Mouse (Mus musculus): ENCODE data around the gene Ankrd11.
"Not testable (repeated sequence)": the region's sequence is repeated elsewhere in the genome, so short reads cannot be mapped to it uniquely, and the experiment has no call there.

The Ankrd11 gene

DNA sequence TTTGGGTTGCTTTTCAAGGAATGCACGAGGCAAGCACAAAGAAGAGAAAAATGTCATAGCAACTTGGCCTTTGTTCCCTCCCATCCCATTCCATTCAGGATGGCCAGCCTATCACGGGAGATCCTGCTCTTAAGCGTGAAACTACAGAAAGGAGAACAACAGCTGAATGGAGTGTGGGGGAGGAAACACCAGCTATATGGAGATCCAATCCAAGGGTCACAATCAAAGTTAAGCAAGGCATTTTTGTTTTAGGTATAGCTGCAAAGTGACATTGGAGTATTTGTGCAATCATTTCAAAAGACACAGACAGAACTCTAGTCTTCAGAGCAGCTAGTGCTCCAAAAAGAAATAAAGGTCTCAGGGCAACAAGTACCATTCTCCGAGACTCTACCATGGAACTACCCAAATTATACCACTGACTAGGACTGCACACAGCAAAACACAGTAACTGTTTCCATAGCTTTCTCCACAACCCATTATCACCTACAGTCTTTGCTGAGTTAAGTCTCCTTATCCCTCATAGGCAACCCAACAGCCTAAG is 1.9 kb downstream of the Ankrd11 start:
- no peak for DNase-seq (ENCODE audit: low spot score in 2 of 2)

DNA sequence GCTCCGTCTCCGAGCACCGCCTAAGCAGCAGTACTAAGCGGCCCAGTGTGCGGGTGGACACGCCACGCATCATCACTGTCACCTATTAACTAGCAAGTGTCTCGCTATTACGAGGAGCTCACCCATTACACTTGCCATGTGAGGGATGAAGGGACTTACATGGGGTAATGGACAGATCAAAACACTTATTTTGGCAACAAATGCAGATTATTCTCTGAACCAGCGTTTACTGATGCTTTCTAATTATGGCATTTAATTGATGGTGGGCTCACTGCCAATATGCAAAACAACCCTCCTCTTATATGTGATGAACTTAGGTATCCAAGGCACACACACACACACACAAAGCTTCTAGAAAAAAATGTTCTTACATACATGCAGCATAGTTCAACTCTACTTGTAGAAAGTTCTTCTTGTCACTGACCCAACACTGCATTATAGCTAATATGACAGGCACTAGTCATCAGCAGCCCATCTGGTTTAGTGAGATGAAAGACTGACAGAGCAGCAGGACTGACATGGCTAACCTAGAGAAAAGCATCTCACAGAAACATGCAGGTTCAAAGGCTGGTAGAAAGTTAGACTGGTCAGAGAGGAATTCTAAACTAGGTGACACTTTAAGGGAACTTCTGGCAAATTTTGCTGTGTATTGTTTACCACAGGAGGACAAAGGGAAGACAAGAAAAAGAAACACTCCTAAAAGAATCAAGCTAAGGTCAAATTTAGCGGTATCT is 2.5 kb downstream of the Ankrd11 start:
- no peak for DNase-seq (ENCODE audit: low spot score in 2 of 2)

DNA sequence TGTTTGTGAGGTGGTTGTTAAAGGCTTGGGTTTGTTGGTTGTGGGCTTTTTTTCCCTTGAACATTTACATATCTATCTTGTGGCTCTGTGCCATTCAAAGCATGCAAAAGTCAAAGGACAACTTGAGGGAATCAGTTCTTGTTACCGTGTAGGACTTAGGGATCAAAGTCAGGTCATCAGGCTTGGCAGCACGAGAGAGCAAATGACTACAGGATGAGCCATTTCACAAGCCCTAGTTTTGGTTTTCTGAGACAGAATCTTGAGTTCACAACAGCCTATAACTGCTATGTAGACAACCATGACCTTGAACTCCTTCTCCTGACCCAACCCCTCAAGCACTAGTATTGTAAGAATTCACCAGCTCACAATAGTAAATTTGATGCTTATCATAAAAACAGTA is 3.7 kb downstream of the Ankrd11 start:
- DNase-seq (ENCODE audit: low spot score in 2 of 2), result no peak

DNA sequence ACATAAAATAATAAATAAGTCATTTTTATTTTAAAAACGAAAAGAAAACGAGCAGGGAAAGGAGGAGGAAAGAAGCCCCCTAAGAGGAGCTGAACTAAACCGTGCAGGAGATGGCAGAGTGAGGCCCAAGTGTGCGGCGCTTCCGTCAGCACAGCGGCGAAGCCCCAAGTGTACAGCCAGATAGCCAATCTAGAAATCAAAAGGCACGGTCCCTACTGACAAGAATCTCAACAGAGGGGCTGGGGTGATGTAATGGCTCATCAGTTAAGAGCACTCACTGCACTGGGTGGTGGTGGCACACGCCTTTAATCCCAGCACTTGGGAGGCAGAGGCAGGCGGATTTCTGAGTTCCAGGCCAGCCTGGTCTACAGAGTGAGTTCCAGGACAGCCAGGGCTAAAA is 4.6 kb downstream of the Ankrd11 start:
- DNase-seq (ENCODE audit: low spot score in 2 of 2), result no peak

DNA sequence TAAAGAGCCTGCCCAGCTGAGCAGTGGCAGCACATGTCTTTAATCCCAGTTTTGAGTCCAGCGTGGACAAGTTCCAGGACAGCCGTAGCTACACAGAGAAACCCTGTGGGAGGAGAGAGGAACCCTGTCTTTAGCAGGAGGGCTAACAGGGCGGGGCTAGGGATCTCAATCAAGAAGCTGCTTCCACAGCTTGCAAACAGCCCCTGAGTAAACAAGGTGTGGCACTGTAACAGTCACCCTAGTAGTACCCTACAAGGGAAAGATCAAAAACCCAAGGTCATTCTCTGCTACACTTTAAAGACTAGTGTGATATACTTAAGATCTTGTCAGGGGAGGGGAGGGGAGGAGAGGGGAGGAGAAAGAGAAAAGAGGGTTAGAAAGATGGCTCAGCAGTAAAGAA is 5.1 kb downstream of the Ankrd11 start:
- no peak for DNase-seq (ENCODE audit: low spot score in 2 of 2)

DNA sequence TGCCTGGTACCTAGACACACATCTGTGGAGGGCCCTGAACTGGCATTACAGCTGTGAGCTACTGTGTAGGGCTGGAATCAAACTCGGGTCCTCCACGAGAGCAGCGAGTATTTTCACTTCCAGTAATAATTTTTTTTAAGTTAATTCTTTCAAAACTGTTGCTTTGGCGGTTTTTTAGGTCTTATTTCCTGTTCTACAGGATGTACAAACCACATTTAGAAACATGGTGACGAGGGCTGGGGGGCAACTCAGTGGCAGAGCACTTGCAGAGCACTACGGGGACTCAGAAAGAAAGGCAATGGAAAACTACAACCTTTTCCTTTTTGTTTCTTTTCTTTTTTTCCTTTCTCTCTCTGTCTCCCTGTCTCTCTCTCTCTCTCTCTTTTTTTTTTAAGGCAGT is 7.9 kb downstream of the Ankrd11 start:
- DNase-seq (ENCODE audit: low spot score in 2 of 2), result no peak

DNA sequence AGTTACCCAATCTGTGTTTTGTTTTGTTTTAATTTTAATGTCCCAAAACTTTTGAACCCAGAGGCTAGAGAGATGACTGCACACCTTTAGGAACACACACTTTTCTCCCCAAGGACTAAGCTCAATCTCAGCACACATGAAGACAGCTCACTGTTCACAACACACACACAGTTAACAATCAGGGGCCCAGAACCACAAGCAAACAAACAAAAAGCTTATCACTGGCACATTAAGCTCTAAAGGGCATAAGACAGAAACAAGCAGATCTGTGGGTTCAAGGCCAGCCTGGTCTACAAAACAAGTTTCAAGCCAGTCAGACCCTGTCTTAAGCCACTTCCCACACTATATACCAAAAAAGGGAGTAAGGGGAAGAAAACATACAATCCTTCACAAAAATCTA is 8.6 kb downstream of the Ankrd11 start:
- DNase-seq (ENCODE audit: low spot score in 2 of 2), result no peak

DNA sequence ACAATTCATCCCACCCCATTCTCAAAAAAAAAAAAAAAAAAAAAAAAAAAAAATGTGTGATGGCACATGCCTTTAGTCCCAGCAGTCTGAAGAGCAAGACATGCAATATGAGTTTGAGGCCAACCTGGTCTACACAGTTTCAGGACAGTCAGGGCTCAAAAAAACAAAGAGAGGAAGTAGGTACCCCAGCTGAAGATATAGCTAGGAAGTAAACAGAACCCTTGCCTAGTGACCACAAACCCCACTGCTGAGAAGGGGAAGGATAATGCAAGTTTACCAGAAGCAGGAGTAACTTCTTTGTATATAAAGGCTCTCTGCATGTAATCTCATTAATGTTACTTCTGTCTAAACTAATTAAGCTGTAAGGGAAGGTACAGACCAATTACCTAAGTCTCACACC is 9.3 kb downstream of the Ankrd11 start:
- no peak for DNase-seq (ENCODE audit: low spot score in 2 of 2)

DNA sequence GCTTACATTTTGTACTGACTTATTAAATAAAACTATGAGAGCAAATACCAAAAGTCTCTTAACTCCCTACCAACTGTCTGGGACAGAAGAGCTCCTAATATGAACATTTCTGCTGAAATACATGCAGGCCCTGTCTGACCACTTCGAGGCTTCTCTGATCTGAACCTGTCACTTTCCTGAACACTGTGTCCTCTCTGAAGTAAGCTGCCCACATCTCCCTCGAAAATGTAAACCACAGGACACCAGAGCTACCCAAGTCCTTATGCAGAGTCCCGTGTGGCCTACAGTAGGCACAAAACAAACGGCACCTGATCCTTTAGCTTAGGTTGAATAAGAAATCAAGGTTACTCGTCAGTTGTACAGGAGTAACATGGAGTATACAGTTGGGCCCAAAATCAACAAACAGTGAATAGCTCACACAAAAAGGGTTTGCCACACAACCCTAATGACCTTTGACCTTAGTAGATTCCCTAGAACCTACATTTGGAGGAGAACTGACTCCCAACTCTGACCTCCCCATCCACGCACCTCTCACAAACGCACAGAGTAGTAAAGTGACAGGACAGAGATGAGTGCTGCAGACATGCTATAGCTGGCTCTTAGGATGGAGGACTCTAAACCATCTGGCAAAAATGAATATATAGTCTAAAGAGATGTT is 10.6 kb downstream of the Ankrd11 start:
- DNase-seq (ENCODE audit: low spot score in 2 of 2), result no peak

DNA sequence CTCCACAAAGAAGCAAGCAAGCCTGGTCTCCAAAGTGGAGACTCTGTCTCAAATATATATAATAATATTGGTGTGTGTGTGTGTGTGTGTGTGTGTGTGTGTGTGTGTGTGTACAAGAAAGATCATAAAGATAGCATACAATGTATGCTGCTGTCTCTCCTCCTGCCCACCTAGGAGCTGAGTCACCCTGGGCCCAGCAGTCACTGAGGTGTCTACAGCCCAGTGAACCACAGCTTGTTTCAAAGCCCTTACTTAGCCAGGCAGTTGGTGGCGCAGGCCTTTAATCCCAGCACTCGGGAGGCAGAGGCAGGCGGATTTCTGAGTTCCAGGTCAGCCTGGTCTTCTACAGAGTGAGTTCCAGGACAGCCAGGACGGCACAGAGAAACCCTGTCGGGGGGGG is 12.0 kb downstream of the Ankrd11 start:
- DNase-seq (ENCODE audit: low spot score in 2 of 2), result not testable (repeated sequence)

DNA sequence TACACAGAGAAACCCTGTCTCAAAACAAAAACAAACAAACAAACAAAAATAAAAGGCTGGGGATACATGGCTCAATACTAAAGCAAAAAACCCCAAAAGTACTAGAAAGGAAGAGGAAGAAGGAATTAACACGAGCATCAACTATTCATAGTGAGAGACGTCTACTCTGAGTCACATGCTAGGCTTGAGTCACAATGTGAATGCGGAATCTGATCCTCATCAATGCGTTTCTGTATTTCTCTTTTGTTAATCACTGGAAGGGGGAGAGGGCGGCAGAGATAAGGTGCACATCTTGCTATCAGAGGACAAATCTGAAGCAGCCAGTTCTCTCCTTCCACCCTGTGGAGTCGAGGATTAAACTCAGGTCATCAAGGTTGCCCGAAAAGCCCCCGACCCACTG is 14.3 kb downstream of the Ankrd11 start:
- no peak for DNase-seq (ENCODE audit: low spot score in 2 of 2)

DNA sequence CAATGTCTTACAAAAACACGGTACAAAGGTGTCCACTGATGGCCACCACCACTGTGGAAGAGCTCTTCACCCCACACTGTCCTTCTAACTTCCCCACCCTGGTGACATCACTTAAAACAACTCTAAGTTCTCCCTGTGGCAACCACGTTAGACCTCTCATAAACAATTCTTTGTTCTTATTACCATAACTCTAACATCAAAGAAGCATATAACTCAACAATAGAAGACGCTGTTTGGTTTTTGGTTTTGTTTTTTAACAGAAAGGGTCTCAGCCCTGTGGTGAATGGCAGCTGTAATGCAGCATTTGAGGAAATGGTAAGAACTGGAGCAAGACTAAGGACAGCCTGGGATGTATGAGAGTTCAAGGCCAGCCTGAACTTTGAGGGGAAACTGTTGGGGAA is 16.1 kb downstream of the Ankrd11 start:
- DNase-seq (ENCODE audit: low spot score in 2 of 2), result no peak

DNA sequence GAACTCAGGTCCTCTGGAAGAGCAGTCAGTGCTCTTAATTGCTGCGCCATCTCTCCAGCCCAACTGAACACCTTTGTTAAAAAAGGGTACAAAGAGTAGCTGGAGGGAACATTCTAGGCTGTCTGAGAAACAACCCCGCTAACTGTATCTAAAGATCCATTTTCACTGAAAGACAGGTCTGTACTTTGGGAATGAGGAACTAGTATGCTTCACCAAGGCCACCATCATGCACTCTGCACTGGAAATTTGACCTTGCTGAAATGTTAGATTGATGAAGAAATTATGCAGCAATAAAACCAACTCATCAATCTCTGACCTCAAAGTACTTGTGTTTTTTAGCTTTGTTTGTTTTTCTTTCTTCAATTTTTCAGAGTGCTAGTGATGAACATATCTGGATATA is 17.9 kb downstream of the Ankrd11 start:
- no peak for DNase-seq (ENCODE audit: low spot score in 2 of 2)

DNA sequence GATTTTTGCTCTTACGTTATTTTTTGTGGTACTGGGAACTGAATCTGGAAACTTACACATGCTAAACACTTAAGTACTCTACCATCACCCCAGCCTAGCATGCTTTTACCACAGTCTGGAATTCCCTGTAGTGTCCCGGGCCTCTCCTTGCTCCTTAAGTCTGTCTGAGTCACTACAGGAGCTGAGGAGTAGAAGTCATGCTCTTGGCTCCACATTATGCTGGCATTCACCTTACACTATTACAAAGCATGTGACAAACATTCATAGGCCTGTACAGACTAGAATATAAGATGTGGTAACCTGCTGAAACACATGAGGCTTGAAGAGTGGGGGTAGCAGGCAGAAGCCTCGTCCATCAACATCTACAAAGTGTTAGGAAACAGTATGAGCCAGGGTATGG is 19.4 kb downstream of the Ankrd11 start:
- DNase-seq (ENCODE audit: low spot score in 2 of 2), result no peak

DNA sequence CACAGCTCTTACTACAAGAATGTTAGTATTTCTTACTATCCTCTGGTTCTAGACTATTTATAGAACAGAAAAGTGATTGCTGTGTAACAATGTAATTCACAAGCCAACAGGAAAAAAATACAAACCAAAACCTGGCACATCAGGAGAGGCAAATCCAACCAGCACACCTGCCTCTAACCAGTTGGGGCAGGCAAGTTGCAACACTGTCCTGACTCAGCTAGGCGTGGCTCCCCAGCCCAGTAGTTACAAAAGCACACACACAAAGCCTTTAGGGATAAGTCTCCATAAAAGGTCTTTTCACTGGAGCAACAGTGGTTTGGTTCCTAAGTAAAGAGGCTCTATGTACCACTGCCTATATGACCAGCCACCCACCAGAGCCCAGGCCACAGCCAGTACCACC is 20.8 kb downstream of the Ankrd11 start:
- DNase-seq (ENCODE audit: low spot score in 2 of 2), result no peak

DNA sequence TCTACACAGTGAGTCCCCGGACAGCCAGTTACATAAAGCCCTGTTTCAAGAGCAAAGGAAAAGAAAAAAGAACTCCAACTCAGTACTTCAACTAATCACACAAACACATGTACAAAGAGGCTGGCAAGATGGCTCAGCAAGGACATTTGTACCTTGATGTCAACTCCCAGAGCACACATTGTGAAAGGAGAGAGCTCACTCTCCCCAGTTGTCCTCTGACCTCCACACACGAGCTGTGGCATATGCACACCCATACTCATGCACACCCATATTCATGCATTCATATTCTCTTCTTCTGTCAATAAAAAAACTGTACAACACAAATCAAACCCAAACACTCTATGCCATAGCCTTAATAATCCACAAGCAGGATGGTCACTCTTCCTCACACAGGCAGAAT is 21.2 kb downstream of the Ankrd11 start:
- no peak for DNase-seq (ENCODE audit: low spot score in 2 of 2)

DNA sequence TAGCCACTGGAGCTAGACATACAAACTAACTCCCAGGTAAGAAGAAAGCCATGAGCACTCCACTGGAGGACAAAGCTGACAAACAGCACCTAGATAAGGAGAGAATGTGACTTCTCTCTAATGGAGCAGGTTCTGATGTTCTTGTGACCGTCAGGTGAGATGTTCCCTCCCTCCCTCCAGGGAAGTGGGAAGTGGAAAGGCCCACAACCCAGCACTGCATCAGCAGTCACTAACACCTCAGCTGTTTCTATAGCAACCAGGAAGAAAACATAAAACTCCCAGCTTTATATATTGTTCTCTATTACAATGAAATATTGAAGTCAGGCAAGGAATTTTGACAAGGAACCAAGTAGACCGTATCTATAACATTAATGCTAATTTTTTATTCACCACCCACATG is 22.0 kb downstream of the Ankrd11 start:
- no peak for DNase-seq (ENCODE audit: low spot score in 2 of 2)

DNA sequence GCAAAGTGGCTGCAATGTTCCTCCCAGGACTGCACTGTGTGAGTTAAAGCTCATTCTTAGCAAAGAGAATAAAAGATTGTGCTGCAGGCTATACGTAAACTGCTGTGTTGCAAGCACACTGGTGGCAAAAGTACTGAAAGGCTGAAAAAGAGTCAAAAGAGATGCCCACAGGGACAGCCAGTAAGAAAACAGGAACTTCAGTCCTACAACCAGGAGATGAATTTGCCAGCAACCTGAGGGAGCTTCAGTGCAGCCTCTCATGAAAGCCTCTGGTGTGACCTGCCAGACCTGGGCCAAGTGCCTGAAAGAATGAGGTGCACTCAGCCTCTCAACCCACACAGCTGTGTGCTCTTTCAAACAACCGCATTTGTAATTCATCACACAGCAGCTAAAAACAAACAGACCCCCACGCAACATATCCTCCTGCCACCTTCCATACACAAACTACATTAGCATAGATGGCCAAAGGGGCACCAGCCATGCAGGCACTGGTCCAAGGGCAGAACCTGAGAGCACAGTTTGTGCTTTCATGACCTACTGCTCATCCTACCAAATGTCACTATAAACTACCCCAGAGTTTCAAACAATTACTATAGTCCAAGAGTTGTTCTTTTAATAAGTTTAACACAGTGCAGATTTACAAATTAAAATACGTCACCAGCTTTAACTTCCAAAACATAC is 23.5 kb downstream of the Ankrd11 start:
- no peak for DNase-seq (ENCODE audit: low spot score in 2 of 2)

DNA sequence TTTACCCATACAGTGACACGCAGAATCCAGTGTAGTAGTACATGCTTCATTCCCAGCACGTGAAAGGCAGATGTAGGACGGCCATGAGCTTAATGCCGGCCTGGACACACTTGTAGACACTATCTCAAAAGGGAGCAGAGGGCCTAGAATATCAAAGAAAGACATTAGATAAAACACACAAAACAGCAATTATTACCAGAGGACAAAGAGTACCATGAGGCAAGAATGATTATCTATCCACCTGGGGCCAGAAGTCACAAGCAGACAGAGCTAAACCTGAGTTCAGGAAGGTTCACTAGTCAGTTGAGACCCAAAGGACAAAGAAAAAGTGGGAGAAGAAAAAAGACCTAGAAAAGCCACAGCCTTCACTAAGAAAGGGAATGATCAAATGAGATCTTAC is 24.9 kb downstream of the Ankrd11 start:
- DNase-seq (ENCODE audit: low spot score in 2 of 2), result no peak

DNA sequence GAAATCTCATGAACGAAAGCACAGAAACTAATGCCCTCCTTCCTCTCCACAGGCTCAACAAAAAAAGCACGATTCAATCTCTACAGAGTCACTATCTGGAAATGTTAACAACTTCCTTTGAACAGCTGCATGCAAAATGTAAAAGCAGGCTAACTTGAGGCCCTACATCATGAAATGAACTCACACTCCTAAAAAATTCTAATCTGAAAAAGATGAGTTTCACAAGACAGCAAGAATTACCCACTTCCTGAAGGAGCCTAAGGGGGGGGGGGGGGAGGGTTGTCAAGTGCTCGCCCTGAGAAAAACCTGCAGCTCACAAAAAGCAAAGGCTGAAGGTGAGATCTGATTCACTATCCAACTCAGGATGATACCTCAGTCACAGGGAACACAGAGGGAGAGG is 27.0 kb downstream of the Ankrd11 start:
- no peak for DNase-seq (ENCODE audit: low spot score in 2 of 2)

DNA sequence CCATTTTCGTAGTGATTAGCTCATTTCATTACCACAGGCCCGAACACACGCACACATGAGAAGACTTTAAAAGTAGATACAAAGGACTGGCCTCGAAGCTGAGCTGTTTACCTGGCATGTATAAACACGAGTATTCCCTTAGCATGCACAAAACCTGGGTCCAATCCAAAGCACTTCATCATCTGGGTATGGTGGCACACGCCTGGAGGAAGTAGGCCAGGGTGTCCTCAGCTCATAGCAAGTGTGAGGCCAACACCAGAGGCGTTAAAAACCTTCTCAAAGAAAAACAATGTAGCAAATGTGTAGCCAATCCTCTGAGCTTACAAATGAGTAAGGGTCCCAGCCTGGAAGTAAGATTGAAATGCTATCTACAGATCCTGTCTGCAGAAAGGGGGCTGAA is 27.6 kb downstream of the Ankrd11 start:
- DNase-seq (ENCODE audit: low spot score in 2 of 2), result no peak

DNA sequence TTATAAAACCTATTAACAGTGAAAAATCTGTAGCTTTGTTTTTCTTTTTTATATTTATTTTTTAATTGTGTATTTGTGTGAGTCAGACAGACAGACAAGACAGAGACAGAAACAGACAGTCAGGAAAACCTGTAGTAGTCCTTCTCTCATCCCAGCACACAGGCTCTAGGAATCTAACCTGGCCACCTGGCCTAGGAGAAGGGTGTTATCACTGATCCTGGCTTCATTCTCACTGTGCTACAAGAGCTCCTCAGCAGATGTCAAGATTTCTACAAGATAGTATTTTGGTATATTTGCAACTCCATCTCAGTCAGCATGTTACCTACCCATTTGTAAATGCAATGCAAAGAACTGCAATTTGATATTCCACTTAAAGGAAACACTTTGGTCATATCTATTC is 30.8 kb downstream of the Ankrd11 start:
- no peak for DNase-seq (ENCODE audit: low spot score in 2 of 2)

DNA sequence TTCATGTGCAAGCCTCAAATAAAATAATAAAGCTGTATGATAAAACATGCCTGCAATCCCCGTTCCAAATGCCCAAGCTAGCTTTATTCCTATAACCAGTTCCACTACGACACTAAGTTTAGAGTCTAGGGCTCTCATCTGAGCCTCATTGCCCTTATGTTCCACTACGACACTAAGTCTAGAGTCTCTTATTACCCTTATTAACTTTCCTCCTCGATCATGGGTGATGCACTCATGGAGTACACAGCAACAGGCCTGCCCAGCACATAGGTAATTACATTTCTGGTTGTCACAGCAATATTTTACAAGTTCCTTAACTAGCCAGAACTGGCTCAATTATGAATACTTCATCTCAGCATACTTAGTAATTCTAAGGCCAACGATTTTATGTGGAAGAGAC is 36.3 kb downstream of the Ankrd11 start:
- DNase-seq (ENCODE audit: low spot score in 2 of 2), result no peak
